Mouse (Mus musculus): Measurements from ENCODE around the gene Ptgis. TPM values are rescaled to one million over a fixed set of nuclear protein-coding genes. Genes with fewer than 3 reads are reported as not detected.

Ptgis gene
- polyA plus RNA-seq, 2 experiments = 31.2 to 37.7 TPM

DNA sequence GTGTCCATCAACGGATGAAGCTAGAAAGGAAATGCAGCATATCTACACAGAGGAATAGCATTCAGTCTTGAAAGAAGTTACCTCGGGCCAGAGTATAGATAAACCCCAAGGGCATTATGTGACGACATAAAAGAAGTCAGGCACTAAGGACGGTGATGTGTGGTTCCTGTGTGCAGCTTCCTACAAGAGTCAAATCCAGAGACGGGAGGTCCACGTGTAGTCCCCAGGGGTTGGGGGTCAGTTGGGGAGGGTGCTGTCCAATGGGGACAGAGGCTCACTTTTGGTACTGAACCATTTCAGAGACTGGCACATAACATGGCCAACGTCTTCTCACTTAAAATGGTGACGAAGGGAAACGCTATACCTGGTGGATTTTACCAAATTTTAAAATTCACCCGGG is 61.1 kb downstream of the Ptgis start:
- TF ChIP-seq POLR2A (IDR thresholded peaks at IDR 0.05; ENCODE audit: borderline replicate concordance, extremely low read depth, insufficient read depth, insufficient read length) = no peak
- no peaks in the 10 kb centered on the region for H3K36me3 ChIP-seq (ENCODE audit: control insufficient read depth, insufficient read depth, low read length)
- DNase-seq (ENCODE audit: low spot score) (no peak), ATAC-seq (ENCODE audit: low FRiP score, low read depth) (no peak)
- WGBS = 87% methylated on average over 10 of the region's 10 CpGs
- H3K27ac ChIP-seq (replicated peaks; ENCODE audit: low read depth, low read length) = no peak overlapping the region
- H3K4me3 ChIP-seq (replicated peaks; ENCODE audit: low read length) = no peak overlapping the region
- H3K27me3 ChIP-seq (ENCODE audit: control insufficient read depth, insufficient read depth, low read length) = no peaks in the 10 kb centered on the region
- no peaks in the 10 kb centered on the region for H3K4me1 ChIP-seq (ENCODE audit: control insufficient read depth, insufficient read depth, low read length)
- H3K4me2 ChIP-seq (replicated peaks; ENCODE audit: low read depth, low read length, severe bottlenecking) = no peak overlapping the region
- no peaks in the 10 kb centered on the region for H3K9me3 ChIP-seq (ENCODE audit: control insufficient read depth, low read length)
- no peak overlapping the region for H3K9ac ChIP-seq (ENCODE audit: low read depth, low read length, severe bottlenecking)

DNA sequence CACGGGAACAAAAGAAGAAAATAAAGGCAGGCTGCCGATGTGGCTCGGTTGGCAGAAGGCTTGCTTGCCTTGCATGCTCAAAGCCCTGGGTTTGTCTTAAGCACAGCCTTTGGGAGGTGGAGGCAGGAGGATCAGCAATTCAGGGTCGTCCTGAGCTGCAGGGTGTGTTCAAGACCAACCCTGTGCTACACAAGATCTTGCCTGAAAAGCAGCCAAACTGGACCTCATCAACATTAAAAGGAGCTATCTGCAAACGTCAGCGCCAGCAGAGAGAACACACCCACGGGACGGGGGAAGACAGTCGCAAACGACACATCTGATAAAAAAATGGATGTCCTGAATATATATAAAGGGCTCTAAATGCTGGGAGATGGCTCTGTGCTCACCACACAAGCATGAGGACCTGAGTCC is 63.2 kb downstream of the Ptgis start:
- no peak overlapping the region for H3K4me2 ChIP-seq (replicated peaks; ENCODE audit: low read depth, low read length, severe bottlenecking)
- H3K4me1 ChIP-seq (ENCODE audit: control insufficient read depth, insufficient read depth, low read length) = no peaks in the 10 kb centered on the region
- TF ChIP-seq POLR2A (IDR thresholded peaks at IDR 0.05; ENCODE audit: borderline replicate concordance, extremely low read depth, insufficient read depth, insufficient read length) = no peak
- DNase-seq (ENCODE audit: low spot score) = no peak
- H3K27me3 ChIP-seq (ENCODE audit: control insufficient read depth, insufficient read depth, low read length) = no peaks in the 10 kb centered on the region
- H3K9ac ChIP-seq (ENCODE audit: low read depth, low read length, severe bottlenecking) = no peak overlapping the region
- no peak overlapping the region for H3K4me3 ChIP-seq (replicated peaks; ENCODE audit: low read length)
- 73% methylated on average over 10 of the region's 10 CpGs for WGBS
- H3K9me3 ChIP-seq (ENCODE audit: control insufficient read depth, low read length) = no peaks in the 10 kb centered on the region
- ATAC-seq (ENCODE audit: low FRiP score, low read depth) = no peak
- no peak overlapping the region for H3K27ac ChIP-seq (replicated peaks; ENCODE audit: low read depth, low read length)
- no peaks in the 10 kb centered on the region for H3K36me3 ChIP-seq (ENCODE audit: control insufficient read depth, insufficient read depth, low read length)

- WGBS = 91% methylated on average over 6 of the region's 6 CpGs
- Histone ChIP-seq H3K27me3 (ENCODE audit: control insufficient read depth, insufficient read depth, low read length) (no peaks in the 10 kb centered on the region), H3K27ac (replicated peaks; ENCODE audit: low read depth, low read length) (no peak overlapping the region)
Observed at GRCm38 (mm10) chr2:167175284-167175683, 65.1 kb downstream of the Ptgis start.

GRCm38 (mm10) chr2:167173051-167173875 is 67.1 kb downstream of the Ptgis start:
- DNase-seq (ENCODE audit: low spot score) = no peak
- no peak overlapping the region for H3K9ac ChIP-seq (ENCODE audit: low read depth, low read length, severe bottlenecking)
- no peak overlapping the region for H3K27ac ChIP-seq (replicated peaks; ENCODE audit: low read depth, low read length)
- no peak overlapping the region for H3K4me3 ChIP-seq (replicated peaks; ENCODE audit: low read length)
- H3K9me3 ChIP-seq (ENCODE audit: control insufficient read depth, low read length) = no peaks in the 10 kb centered on the region
- no peak overlapping the region for H3K4me2 ChIP-seq (replicated peaks; ENCODE audit: low read depth, low read length, severe bottlenecking)
- 74% methylated on average over 5 of the region's 5 CpGs for WGBS
- H3K36me3 ChIP-seq (ENCODE audit: control insufficient read depth, insufficient read depth, low read length) = no peaks in the 10 kb centered on the region
- no peak for ATAC-seq (ENCODE audit: low FRiP score, low read depth)
- H3K4me1 ChIP-seq (ENCODE audit: control insufficient read depth, insufficient read depth, low read length) = peaks cover 7% of the 10 kb centered on the region; the same call in 1 of the 2 replicates
- no peaks in the 10 kb centered on the region for H3K27me3 ChIP-seq (ENCODE audit: control insufficient read depth, insufficient read depth, low read length)
- no peak for TF ChIP-seq POLR2A (IDR thresholded peaks at IDR 0.05; ENCODE audit: borderline replicate concordance, extremely low read depth, insufficient read depth, insufficient read length)

More at GRCm38 (mm10) chr2:167175284-167175683, 65.1 kb downstream of the Ptgis start:
- no peaks in the 10 kb centered on the region for H3K36me3 ChIP-seq (ENCODE audit: control insufficient read depth, insufficient read depth, low read length)
- TF ChIP-seq POLR2A (IDR thresholded peaks at IDR 0.05; ENCODE audit: borderline replicate concordance, extremely low read depth, insufficient read depth, insufficient read length) = no peak
- DNase-seq (ENCODE audit: low spot score) (no peak), ATAC-seq (ENCODE audit: low FRiP score, low read depth) (no peak)
- H3K4me3 ChIP-seq (replicated peaks; ENCODE audit: low read length) = no peak overlapping the region
- no peaks in the 10 kb centered on the region for H3K9me3 ChIP-seq (ENCODE audit: control insufficient read depth, low read length)
- H3K4me1 ChIP-seq (ENCODE audit: control insufficient read depth, insufficient read depth, low read length) = no peaks in the 10 kb centered on the region
- no peak overlapping the region for H3K9ac ChIP-seq (ENCODE audit: low read depth, low read length, severe bottlenecking)
- H3K4me2 ChIP-seq (replicated peaks; ENCODE audit: low read depth, low read length, severe bottlenecking) = no peak overlapping the region

GRCm38 (mm10) chr2:167167515-167168212 is 72.7 kb downstream of the Ptgis start:
- Histone ChIP-seq H3K36me3 (ENCODE audit: control insufficient read depth, insufficient read depth, low read length) (no peaks in the 10 kb centered on the region), H3K27ac (replicated peaks; ENCODE audit: low read depth, low read length) (no peak overlapping the region), H3K4me3 (replicated peaks; ENCODE audit: low read length) (no peak overlapping the region), H3K4me2 (replicated peaks; ENCODE audit: low read depth, low read length, severe bottlenecking) (no peak overlapping the region), H3K9ac (ENCODE audit: low read depth, low read length, severe bottlenecking) (no peak overlapping the region), H3K9me3 (ENCODE audit: control insufficient read depth, low read length) (no peaks in the 10 kb centered on the region), H3K27me3 (ENCODE audit: control insufficient read depth, insufficient read depth, low read length) (no peaks in the 10 kb centered on the region), H3K4me1 (ENCODE audit: control insufficient read depth, insufficient read depth, low read length) (peaks cover 32% of the 10 kb centered on the region)
- peak; percentile 84 for ATAC-seq (ENCODE audit: low FRiP score, low read depth)
- WGBS = 37% methylated on average over 11 of the region's 11 CpGs
- DNase-seq (ENCODE audit: low spot score) = peak; percentile 78
- no peak for TF ChIP-seq POLR2A (IDR thresholded peaks at IDR 0.05; ENCODE audit: borderline replicate concordance, extremely low read depth, insufficient read depth, insufficient read length)

All from limb, embryonic 14.5 days (tissue).